Mouse (Mus musculus) adipocyte (in vitro differentiated cells): ENCODE data around the gene Arhgef28.
"Not testable (repeated sequence)": the region's sequence is repeated elsewhere in the genome, so short reads cannot be mapped to it uniquely, and the experiment has no call there.

Experiments used
- DNase-seq: peaks from one replicate; pipeline ENCODE4 v3.0.0-alpha.2; 2016; ENCODE audit warnings: low spot score

Arhgef28 gene

GRCm38 (mm10) chr13:98073190-98073589, 133.0 kb downstream of the Arhgef28 start:
- DNase-seq = no peak

- no peak for DNase-seq
Observed at GRCm38 (mm10) chr13:98070458-98070857, 135.8 kb downstream of the Arhgef28 start.

- DNase-seq = no peak
Observed at GRCm38 (mm10) chr13:98069646-98070045, 136.6 kb downstream of the Arhgef28 start.

GRCm38 (mm10) chr13:98062843-98063242, 143.4 kb downstream of the Arhgef28 start:
- DNase-seq = no peak

GRCm38 (mm10) chr13:98060121-98060520, 146.1 kb downstream of the Arhgef28 start:
- not testable (repeated sequence) for DNase-seq

GRCm38 (mm10) chr13:98055194-98055593, 151.0 kb downstream of the Arhgef28 start:
- DNase-seq = no peak

- DNase-seq = peak; percentile 71
Observed at GRCm38 (mm10) chr13:98040628-98041150, 165.6 kb downstream of the Arhgef28 start.

GRCm38 (mm10) chr13:98038731-98039130, 167.5 kb downstream of the Arhgef28 start:
- DNase-seq = no peak

- DNase-seq = no peak
Observed at GRCm38 (mm10) chr13:98037693-98038092, 168.5 kb downstream of the Arhgef28 start.

GRCm38 (mm10) chr13:98031642-98031960, 174.6 kb downstream of the Arhgef28 start:
- no peak for DNase-seq

GRCm38 (mm10) chr13:98030959-98031641, 175.1 kb downstream of the Arhgef28 start:
- DNase-seq = peak; percentile 88

GRCm38 (mm10) chr13:98030041-98030440, 176.2 kb downstream of the Arhgef28 start:
- no peak for DNase-seq

GRCm38 (mm10) chr13:98028711-98029250, 177.5 kb downstream of the Arhgef28 start:
- DNase-seq = no peak

- DNase-seq = peak; percentile 83
Observed at GRCm38 (mm10) chr13:98027641-98028204, 178.5 kb downstream of the Arhgef28 start.

GRCm38 (mm10) chr13:98027122-98027521, 179.1 kb downstream of the Arhgef28 start:
- DNase-seq = no peak

GRCm38 (mm10) chr13:98025706-98026504, 180.3 kb downstream of the Arhgef28 start:
- DNase-seq = no peak

GRCm38 (mm10) chr13:98025162-98025561, 181.1 kb downstream of the Arhgef28 start:
- DNase-seq = no peak

- DNase-seq = no peak
Observed at GRCm38 (mm10) chr13:98024680-98025079, 181.6 kb downstream of the Arhgef28 start.

GRCm38 (mm10) chr13:98021906-98022305, 184.3 kb downstream of the Arhgef28 start:
- DNase-seq = peak; percentile 50

- not testable (repeated sequence) for DNase-seq
Observed at GRCm38 (mm10) chr13:98018837-98019236, 187.4 kb downstream of the Arhgef28 start.

GRCm38 (mm10) chr13:98016923-98017588, 189.2 kb downstream of the Arhgef28 start:
- DNase-seq = no peak
